Mouse (Mus musculus) adrenal gland, postnatal 36 days (tissue): ENCODE results near the gene Acsl5. TPM values are rescaled to one million over a fixed set of nuclear protein-coding genes. Genes with fewer than 3 reads are reported as not detected.

ENCODE experiments used
- DNase-seq, 2 experiments: peaks; one replicate each; pipeline ENCODE4 v3.0.0; 2021; ENCODE audit warnings: mixed read lengths in 1 of 2
- total RNA-seq, 2 experiments: library from RNA; stranded (reverse); gene quantifications; 2 replicates each; pipeline ENCODE4 v1.2.3; 2021

Gene Acsl5
- total RNA-seq, 2 experiments from 2014 or later, result 127 to 171 TPM

- no peak for DNase-seq
These were observed 11.8 kb upstream of the Acsl5 start for GRCm38 (mm10) chr19:55239766-55240426.

DNA sequence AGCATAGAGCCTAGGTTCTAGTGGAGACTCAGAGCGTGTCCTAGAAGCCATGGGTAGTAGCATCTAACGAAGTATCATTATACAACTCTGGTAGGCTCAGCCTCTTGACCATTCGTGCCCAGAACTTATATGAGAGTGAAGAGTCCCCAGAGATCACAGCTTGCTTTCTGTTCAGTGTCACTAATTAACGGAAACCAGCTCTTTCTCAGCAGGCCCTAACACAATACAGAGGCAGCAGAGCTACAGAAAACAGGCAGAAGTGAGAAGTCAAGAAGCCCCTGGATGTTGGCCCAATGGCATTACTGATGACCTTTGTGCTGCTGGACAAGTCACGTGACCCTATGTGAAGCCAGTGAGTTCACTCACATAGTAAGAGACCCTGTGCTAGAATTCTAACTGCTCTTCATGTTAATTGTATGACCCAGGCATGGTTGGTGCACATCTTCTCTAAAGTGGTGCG is 10.5 kb upstream of the Acsl5 start, which contains the start of gene Gucy2g:
TSS of gene Gucy2g (minus strand) at position 51 of the 460 bp plus-strand sequence.
- no peak for DNase-seq

GRCm38 (mm10) chr19:55244791-55245231 is 6.9 kb upstream of the Acsl5 start:
- peak; percentile 76 to 82 for DNase-seq

DNA sequence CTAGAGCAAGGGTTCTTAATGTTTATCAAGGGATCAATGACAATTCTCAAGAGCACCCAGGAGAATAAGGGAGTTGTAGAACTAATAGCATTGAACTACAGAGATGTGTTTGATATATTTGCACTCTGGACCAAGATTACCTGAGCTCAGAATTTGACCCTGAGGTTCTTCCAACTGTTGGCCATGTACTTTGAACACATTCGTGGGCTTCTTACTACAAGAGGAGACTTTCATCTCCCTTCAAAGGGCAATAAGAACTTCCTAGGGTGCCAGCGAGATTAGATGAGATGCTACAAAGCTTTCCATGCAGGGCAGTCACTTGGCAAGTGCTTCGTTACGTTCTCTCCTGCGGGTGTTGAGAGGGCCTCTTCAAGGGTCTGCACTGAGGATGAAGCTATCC is 4.2 kb upstream of the Acsl5 start:
- no peak for DNase-seq

DNA sequence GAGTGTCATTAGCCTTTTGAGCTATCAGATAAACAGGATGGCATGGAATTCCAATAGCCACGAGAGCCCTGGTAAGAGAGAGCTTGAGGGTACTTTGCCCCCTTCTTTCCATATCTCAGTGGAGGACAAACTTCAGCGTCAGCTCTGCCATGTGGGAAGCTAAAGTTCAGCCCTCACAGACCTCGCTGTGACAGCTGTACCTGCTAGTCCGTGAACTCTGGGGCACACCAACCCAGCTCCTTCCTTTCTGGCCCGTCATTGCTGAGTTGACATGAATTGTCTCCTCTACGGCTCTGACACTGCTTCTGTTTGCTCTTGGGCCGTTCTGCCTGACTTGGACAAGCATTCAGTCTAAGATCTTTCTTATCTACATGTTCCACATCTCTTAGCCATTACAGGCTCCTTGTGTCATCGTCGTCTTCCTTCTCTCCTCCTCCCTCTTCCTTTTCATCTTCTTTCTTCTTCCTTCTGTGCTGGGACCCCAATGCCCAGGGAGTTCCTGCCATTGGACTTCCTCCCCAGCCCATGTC is 3.7 kb upstream of the Acsl5 start:
- no peak for DNase-seq

DNA sequence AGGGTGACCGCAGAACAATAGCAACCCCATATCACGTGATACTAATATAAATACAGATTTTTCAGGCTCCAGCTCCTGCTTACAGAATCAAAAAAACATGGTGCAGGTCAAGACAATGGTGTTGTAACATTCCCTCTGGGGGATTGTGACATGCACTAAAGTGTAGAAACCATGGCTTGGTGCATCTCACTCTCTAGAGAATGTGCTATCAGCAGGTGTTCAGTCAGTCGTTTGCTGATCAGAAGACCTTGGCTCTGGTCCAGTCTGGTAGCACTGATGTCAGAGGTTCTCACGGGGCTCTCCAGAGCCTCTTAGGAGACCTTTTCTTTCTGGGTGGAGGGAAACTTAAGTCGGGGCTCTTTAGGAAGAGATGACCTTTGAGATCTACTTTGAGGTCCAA is 1.3 kb upstream of the Acsl5 start:
- DNase-seq, result peak in 1 of 2 experiments; percentile 24

DNA sequence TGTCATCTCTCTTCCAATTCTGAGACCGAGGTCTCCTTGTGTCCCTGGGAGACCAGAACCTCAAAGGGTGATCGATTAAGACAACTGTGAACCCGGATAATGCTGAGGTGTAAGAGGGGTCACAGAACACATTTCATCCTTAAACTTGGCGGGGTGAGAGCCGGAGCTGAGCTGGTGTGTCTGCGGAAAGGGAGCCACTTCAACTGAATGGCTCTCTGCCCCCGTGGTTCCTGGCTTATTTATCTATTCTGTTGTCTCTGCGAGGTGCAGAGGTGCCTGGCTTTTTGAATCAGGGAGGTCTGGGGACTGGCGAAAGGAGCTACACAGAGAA is 1.5 kb downstream of the Acsl5 start:
- no peak for DNase-seq

DNA sequence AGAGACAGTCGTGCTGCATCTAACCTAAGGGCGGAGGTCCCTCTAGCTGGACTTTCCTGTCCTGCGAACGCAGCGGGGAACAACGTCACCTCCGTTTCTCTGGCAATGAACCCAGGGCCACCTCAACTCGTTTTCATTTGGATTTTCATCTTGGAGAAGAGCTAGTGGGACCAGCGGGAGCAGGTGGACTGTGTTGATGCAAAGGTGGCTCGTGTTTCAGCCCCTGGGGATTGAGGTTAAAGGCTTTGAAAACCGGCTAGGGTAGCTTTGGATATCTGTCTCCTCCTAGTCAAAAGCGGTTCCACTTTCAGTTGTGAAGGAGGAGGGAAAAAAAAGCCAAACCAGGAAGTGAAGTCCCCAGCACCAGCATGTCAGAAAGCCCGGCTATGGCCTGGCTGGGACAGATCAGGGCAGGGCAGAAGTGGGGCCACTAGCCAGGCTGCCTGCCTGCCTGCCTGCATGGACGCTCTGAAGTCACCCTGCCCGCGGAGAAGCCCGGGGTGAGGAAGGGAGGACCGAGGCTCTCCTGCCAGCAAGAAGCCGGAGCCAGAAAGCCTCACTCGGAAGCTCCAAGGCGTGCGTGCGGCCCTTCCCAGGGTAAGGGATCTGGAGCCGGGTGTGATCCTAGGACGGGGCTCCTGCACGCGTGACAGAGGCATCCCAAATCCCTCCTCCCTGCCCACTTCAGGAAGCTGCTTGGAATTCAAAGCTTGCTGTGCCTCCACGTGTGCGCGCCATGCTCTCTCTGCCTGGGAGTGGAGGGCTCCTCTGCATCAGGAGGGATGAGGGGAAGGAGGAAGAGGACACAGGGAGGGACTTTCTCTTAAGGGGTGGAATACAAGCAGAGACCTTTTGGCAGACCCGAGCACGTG is 2.1 kb downstream of the Acsl5 start:
- peak; percentile 79 to 82 for DNase-seq

DNA sequence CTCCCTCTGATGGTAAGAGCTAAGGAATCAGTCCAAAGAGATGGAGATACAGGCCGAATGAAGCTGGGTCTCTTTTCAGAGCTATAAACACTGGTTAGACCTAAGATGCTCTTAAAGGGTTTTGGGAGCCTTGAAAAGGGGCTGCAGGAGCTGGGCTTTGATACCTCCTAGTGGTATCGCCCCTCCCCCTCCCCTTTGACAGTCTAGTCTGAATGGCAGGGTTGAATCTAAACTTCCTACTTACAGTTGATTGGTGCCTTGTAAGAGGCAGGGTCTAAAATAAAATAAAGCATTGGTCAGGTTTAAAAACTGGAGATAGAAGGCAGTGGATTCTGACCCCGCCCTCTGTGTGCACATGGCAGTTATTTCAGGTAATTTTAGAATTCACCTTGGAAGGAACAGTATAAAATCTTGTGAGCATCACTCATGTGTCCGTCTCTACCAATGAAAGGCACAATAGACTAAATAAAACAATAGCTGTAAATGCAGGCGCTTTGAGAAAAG is 2.8 kb downstream of the Acsl5 start:
- peak in 1 of 2 experiments; percentile 41 for DNase-seq

GRCm38 (mm10) chr19:55256156-55256555 is 4.4 kb downstream of the Acsl5 start:
- DNase-seq, result no peak

DNA sequence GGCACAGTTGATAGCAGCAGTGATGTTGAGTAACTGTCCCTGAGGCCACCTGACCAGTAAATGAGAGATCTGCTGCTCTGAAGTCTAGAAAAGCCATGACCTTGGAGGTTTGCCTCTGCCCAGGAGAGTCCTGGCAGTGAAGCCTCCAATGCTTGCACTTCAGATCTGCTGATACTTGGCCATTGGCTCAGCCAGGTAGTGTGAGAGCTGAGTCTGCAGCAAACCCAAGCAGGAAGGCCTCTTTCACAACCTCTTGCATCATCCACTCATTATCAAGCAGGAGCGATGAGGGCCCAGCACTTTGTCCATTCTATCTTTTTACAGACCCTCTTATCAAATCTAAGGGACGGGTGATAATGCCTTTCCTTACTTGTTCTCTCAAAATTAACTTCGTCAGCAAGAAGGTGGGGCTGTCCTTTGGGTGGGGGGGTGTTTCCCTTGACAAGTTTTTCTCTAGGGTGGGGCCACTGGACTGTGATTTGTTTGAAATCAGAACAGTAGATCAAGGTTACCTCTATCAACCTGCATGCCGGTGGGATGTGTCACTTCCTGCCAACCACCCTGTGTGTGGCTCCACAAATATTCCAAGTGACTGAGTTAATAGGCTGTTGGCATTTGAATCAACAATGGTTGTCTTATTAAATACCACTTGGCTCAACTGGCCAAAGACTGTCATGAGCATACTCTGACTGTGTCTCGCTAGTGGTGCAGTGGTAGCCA is 6.1 kb downstream of the Acsl5 start:
- DNase-seq, result peak; percentile 12 to 43

GRCm38 (mm10) chr19:55258514-55258913 is 6.8 kb downstream of the Acsl5 start:
- DNase-seq, result no peak

GRCm38 (mm10) chr19:55260389-55261184 is 8.8 kb downstream of the Acsl5 start:
- no peak for DNase-seq

- no peak for DNase-seq
These were observed 13.5 kb downstream of the Acsl5 start for GRCm38 (mm10) chr19:55265269-55265668.

DNA sequence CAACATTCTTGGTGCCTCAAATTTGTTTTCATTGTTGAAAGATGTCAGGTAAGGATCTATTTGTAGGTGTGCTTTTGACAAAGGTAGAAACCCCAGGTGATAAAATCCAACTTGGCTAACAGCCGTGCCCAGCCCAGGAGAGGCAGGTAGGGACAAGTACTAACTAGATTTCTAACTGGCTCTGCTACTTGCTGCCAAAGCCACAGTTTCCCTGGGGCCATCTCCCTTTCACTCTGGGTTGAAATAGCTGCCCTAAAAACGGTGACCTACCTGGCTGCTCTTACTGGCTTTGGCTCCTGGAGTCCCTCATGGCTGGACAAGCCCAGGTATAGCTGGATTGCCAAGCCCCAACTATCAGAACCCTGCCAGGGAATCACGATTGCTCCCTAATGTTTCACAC is 15.0 kb downstream of the Acsl5 start:
- DNase-seq, result no peak

GRCm38 (mm10) chr19:55268150-55268549 is 16.4 kb downstream of the Acsl5 start:
- no peak for DNase-seq

- no peak for DNase-seq
These were observed 17.3 kb downstream of the Acsl5 start for GRCm38 (mm10) chr19:55269051-55269450.

- no peak for DNase-seq
These were observed 19.7 kb downstream of the Acsl5 start for GRCm38 (mm10) chr19:55271448-55271847.

GRCm38 (mm10) chr19:55273340-55273739 is 21.6 kb downstream of the Acsl5 start:
- DNase-seq, result no peak

DNA sequence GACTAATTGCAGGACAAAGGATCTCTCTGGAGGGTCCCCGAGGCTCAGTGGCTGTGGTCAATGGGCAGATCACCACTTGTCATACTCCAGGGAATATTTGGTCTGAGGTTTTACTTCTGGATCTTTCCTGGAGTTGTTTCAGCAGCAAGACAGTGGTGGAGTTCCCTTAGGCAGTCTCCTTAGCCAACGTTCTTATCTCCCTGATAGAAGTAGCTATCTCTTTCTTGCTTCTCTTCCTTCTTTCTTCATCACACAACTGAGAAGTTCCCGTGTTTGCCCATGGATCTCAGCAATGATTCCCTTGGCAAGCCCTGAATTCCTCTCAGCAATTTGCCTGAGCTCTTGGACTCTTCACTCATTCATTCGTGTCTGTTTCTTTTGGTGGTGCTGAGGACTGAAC is 24.4 kb downstream of the Acsl5 start:
- no peak for DNase-seq

DNA sequence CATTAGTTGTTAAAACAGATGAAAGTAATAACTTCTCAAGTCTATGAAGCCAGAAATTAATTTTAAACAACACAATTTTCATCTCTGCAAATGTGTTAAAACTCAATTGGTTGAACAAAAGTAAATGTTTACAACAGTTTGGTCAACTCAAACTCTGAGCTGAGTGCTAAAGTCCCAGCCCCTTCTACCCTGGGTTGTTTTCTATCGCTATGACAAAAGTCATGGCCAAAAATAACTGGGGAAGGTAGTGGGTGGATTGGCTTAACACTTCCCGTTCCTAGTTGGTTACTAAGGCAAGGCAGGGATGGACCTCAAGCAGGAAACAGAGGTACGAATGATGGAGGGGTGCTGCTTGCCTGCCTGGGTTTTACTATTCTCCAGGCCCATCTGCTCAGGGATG is 25.0 kb downstream of the Acsl5 start:
- DNase-seq, result no peak
